Mouse (Mus musculus) gastrocnemius, adult 2 months (tissue): ENCODE results near the gene Abcb11. TPM values are rescaled to one million over a fixed set of nuclear protein-coding genes. Genes with fewer than 3 reads are reported as not detected.

ENCODE experiments used
- DNase-seq: peaks from one replicate; pipeline ENCODE4 v3.0.0; 2022
- H3K27ac ChIP-seq: fragments of 200-600 bp; 2 replicates; pipeline ENCODE4 v1.8.1; 2022; ENCODE audit warnings: mild to moderate bottlenecking
- H3K4me3 ChIP-seq: fragments of 200-600 bp; 2 replicates; pipeline ENCODE4 v1.8.1; 2022; ENCODE audit warnings: mild to moderate bottlenecking, moderate library complexity
- CTCF ChIP-seq: fragments of 200-600 bp; IDR thresholded peaks from 2 replicates; pipeline ENCODE4 v1.8.1; 2022; ENCODE audit warnings: antibody characterized with exemption, mild to moderate bottlenecking, moderate library complexity
- intact Hi-C: fragments of 180-260 bp; cut with DNase I; formaldehyde crosslinking; loops from one replicate; pipeline ENCODE4 v1.15.1; 2025
- total RNA-seq, 2 experiments: library from RNA; stranded (reverse); gene quantifications; 2 replicates each; pipeline ENCODE4 v1.2.3; 2021

Abcb11 gene
- total RNA-seq, 2 experiments from 2014 or later, result not detected

DNA sequence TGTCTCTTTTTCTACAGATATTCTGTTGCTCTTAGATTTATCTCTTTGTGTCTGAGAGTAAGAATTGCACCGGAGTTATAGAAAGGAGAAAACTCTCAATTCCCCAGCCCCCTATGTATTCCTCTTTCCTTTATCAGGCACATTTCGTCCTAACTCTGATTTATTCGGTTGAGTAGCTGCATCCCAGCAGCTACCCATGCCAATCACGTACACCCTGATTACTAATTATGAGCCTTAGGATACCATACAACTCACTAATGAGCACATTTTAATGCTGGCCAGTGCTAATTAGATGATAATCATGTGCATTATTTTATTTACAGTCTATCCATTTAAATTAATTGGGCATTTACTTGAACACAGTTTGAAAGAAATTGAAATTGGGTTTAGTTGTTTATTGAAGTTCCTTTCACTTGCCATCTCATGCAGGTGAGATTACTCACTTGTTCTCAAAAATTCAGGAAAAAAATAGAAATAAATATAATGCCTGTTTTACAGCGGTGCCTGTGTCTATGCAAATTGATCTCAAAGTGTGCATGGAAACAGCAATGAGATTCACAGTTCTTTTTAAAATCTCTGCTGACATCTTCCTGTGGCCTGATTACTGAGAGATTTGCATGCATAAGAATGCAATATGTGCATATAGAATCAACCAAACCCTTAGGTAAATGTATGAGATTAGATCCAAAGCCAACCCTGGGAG lies 107.3 kb downstream of the Abcb11 start:
- intact Hi-C loops, result no loop called here
- TF ChIP-seq CTCF, result no peak

GRCm38 (mm10) chr2:69232101-69232500 lies 110.3 kb downstream of the Abcb11 start:
- intact Hi-C loops, result no loop called here
- H3K27ac ChIP-seq, result no peak overlapping the region
- no peak for DNase-seq
- no peak overlapping the region for H3K4me3 ChIP-seq
- TF ChIP-seq CTCF, result no peak

More for the DNA sequence above, 107.3 kb downstream of the Abcb11 start:
- H3K4me3 ChIP-seq, result no peak overlapping the region
- DNase-seq, result no peak
- H3K27ac ChIP-seq, result no peak overlapping the region

DNA sequence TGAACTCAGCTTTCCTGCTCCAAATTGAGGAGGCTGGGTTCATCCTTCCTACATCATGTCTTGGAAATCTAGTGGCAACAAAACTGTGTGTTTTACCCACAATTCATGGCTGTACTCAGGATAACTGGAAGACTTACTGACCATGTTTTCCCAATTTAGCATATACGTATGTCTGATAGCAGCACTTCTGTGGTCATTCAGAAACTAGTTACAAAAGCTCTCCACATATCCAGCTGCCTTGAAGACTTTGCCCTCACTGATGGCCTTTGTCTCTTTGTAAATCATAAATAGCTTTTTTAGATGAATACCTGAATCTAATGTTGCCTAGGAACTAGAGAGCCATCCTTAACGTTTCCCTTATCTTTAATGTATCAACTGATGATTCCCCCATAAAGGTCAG lies 112.3 kb downstream of the Abcb11 start:
- TF ChIP-seq CTCF, result no peak
- intact Hi-C loops, result no loop called here
- DNase-seq, result no peak
- H3K4me3 ChIP-seq, result no peak overlapping the region
- H3K27ac ChIP-seq, result no peak overlapping the region

DNA sequence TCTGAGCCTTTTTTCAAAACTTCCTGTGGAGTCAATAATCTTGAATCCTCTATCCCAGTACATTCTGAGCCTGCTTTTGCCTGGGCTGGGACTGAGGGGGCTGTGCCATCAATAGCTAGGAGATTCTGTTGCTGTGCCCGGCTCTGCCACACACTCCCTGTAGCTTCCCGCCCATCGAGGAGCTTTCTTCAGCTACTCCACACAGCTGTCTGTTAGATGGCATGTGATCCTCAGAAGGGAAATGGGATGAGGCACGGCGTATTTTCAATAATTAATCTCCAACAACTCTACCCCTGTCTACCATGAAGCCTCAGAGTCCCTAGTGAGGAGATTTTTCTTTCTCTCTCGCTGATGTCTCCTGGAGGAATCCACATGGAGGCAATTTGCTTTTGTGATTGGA lies 113.8 kb downstream of the Abcb11 start:
- no peak for TF ChIP-seq CTCF
- no peak for DNase-seq
- Histone ChIP-seq H3K4me3 (no peak overlapping the region), H3K27ac (no peak overlapping the region)
- intact Hi-C loops, result no loop called here

- TF ChIP-seq CTCF, result no peak
- H3K4me3 ChIP-seq, result no peak overlapping the region
- DNase-seq, result no peak
- intact Hi-C loops, result no loop called here
- H3K27ac ChIP-seq, result no peak overlapping the region
Observed at GRCm38 (mm10) chr2:69226876-69227275, 115.5 kb downstream of the Abcb11 start.

DNA sequence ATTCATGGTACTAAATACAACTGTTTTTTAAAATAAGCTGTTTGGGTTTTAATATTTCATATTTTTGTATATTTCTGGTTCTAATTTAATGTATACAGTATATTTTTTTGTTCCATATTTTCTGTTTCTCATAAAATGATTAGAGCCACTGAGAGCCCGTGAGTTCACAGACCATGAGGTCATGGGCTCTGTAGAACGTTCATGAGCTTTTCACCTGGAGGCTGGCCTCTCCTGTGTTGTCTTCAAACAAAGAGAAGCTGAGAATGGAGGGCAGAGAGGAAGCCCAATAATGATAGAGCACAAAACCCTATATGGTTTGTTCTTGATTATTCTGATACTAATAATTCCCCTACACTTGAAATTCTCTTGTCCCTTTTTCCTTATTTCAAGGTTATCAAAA lies 117.7 kb downstream of the Abcb11 start:
- H3K4me3 ChIP-seq, result no peak overlapping the region
- TF ChIP-seq CTCF, result no peak
- intact Hi-C loops, result no loop called here
- no peak for DNase-seq
- no peak overlapping the region for H3K27ac ChIP-seq

DNA sequence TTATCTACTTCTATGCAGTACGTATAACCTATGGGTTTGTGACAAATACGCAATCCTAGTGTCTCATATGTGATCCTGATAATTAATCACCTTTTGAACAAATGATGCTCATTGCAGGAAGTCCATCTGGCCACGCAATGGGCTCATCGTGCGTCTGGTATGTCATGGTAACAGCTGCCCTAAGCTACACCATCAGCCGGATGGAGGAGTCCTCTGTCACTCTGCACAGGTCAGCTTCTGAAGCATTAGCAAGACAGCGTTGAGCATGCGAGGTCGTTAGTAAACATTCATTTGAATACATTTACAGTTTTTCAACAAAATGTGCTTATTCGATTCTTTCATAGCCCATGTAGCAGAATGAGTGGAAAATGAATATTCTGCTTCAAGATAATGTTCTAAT lies 119.6 kb downstream of the Abcb11 start:
- H3K4me3 ChIP-seq, result no peak overlapping the region
- no peak for TF ChIP-seq CTCF
- H3K27ac ChIP-seq, result no peak overlapping the region
- intact Hi-C loops, result no loop called here
- DNase-seq, result no peak

DNA sequence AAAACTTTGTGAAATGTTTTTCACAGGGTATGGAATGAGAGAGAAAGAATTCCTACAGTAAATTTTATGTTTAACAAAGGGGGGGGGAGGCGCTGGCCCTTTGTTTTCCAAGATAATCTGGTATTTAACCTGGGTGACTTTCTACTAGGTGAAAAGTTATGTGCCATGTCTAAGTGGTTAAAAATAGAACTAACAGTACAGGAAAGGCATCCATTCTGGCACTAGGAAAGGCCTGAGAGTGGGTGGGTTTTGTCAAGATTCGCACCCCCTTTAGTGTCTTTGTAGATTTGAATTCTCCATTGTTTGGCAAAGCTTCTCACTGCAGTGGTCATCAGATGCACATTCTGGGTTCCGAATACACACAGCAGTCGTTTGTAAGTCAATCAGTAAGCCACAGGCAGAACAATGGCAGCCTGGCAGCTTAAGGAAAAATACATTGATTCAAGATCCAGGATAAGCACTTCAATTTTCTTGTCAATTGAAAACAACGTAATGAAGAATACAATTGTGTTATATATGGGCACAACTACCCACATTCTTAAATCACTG lies 120.5 kb downstream of the Abcb11 start:
- DNase-seq, result no peak
- Histone ChIP-seq H3K27ac (no peak overlapping the region), H3K4me3 (no peak overlapping the region)
- intact Hi-C loops, result no loop called here
- TF ChIP-seq CTCF, result no peak

GRCm38 (mm10) chr2:69215242-69215641 lies 127.2 kb downstream of the Abcb11 start:
- DNase-seq, result no peak
- H3K4me3 ChIP-seq, result no peak overlapping the region
- TF ChIP-seq CTCF, result no peak
- H3K27ac ChIP-seq, result no peak overlapping the region
- intact Hi-C loops, result no loop called here

DNA sequence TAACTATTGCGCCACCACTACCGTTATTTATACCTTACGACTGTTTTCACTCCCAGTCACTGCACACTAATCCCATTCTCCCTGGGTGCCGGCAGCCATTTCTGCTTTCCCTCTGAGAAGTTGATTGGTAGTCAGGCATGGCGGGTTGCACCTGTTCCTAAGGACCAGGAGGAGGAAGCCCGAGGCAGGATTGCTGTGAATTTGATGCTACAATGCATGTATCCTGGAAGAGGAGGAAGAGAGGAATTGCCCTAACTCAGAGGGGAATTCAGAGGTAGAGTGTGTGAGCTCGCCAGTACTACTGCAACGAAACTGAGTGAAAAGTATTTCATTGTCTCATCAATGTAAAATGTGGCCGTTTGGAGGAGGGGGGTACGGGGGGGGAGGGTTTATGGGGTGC lies 129.8 kb downstream of the Abcb11 start:
- DNase-seq, result no peak
- intact Hi-C loops, result no loop called here
- H3K4me3 ChIP-seq, result no peak overlapping the region
- TF ChIP-seq CTCF, result no peak
- H3K27ac ChIP-seq, result no peak overlapping the region

DNA sequence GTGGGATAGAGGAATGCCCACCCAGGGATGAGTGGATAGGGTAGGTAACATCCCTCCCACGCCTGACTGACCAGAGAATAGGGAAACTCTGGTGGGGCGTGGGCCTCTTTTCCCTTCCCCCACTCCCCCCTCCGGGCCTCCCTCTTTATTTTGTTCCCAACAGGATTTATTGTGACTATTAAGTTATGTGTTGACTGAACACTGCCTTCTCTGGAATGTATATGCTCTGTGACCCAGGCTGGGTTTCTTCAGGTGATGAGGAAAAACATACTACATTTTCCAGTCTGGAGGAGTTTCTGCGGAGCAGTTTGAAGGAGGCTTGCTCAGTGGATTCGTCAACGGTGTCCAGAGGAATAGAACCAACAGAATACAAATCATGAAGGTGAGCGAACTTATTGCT lies 131.6 kb downstream of the Abcb11 start, which contains the start of gene G6pc2:
Gene G6pc2, plus strand, starts transcription at position 301 of the 400 bp plus-strand sequence.
- Histone ChIP-seq H3K27ac (no peak within 1 kb of the TSS), H3K4me3 (no peak within 1 kb of the TSS)
- TF ChIP-seq CTCF, result no peak
- intact Hi-C loops, result no loop called here
- no peak for DNase-seq

GRCm38 (mm10) chr2:69209684-69210083 lies 132.7 kb downstream of the Abcb11 start:
- no peak for DNase-seq
- intact Hi-C loops, result no loop called here
- Histone ChIP-seq H3K4me3 (no peak overlapping the region), H3K27ac (no peak overlapping the region)
- no peak for TF ChIP-seq CTCF

GRCm38 (mm10) chr2:69206523-69206922 lies 135.9 kb downstream of the Abcb11 start:
- intact Hi-C loops, result no loop called here
- DNase-seq, result no peak
- Histone ChIP-seq H3K4me3 (peak overlapping the region; percentile 87), H3K27ac (peak overlapping the region; percentile 53; the same call in 1 of the 2 replicates)
- TF ChIP-seq CTCF, result no peak
